Mouse (Mus musculus) forebrain, embryonic 15.5 days (tissue): Measurements from ENCODE around the gene 1300017J02Rik. TPM values are rescaled to one million over a fixed set of nuclear protein-coding genes. Genes with fewer than 3 reads are reported as not detected.

Experiments used
- ATAC-seq: fragments of 200-750 bp; cut with Nextera tagmentation; replicated peaks from 2 replicates; pipeline ENCODE4 v1.8.0; 2017; ENCODE audit warnings: mild to moderate bottlenecking, moderate TSS enrichment, moderate library complexity
- H3K27ac ChIP-seq: fragments of 300-500 bp; sonication (generic); replicated peaks from 2 replicates; pipeline ENCODE4 v1.5.1; 2015; ENCODE audit warnings: mild to moderate bottlenecking, inconsistent platforms
- H3K27me3 ChIP-seq: fragments of 300-500 bp; sonication (generic); 2 replicates; pipeline ENCODE4 v1.6.1; 2015; ENCODE audit warnings: inconsistent platforms
- H3K36me3 ChIP-seq: fragments of 300-500 bp; sonication (generic); 2 replicates; pipeline ENCODE4 v1.6.1; 2015; ENCODE audit warnings: mild to moderate bottlenecking, inconsistent platforms
- H3K4me1 ChIP-seq: fragments of 300-500 bp; sonication (generic); 2 replicates; pipeline ENCODE4 v1.6.1; 2015; ENCODE audit warnings: inconsistent platforms
- H3K4me2 ChIP-seq: fragments of 300-500 bp; sonication (generic); replicated peaks from 2 replicates; pipeline ENCODE4 v1.6.1; 2015; ENCODE audit warnings: mild to moderate bottlenecking, inconsistent platforms
- H3K4me3 ChIP-seq: fragments of 300-500 bp; sonication (generic); 2 replicates; pipeline ENCODE4 v1.5.1; 2015; ENCODE audit warnings: mild to moderate bottlenecking, inconsistent platforms
- H3K9ac ChIP-seq: fragments of 300-500 bp; sonication (generic); replicated peaks from 2 replicates; pipeline ENCODE4 v1.6.1; 2015; ENCODE audit warnings: mild to moderate bottlenecking, inconsistent platforms
- H3K9me3 ChIP-seq: fragments of 300-500 bp; sonication (generic); 2 replicates; pipeline ENCODE4 v1.6.1; 2016; ENCODE audit warnings: inconsistent platforms
- WGBS: fragments of 180-500 bp; shearing (Covaris S2); methylation state at CpG from one replicate; pipeline ENCODE4 v1.1.7; 2015; ENCODE audit warnings: mixed read lengths; 5-methylcytosine and 5-hydroxymethylcytosine counted together
- polyA plus RNA-seq: library from polyadenylated mRNA; unstranded; fragments of >200 nt; fragmentation: Nextera tagmentation; extraction: Ambion mirVana; gene quantifications from 2 replicates; pipeline ENCODE4 v1.2.1, GENCODE M21; 2015

1300017J02Rik gene
- polyA plus RNA-seq, 1 experiment from 2014 or later = 1.6 TPM

DNA sequence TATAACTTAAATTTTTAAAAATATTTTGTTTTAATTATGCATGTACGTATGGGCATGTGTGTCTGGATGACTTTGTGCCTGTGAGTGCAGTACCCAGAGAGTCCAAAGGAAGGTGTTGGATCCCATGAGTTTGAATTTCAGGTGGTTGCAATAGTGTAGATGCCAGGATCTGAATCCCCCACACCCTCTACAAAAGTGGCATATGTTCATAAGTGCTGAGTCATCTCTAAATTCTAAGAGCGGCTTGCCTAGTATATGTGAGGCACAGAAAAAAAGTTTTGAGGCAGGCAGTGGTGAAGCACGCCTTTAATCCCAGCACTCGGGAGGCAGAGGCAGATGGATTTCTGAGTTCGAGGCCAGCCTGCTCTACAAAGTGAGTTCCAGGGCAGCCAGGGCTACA lies 99.1 kb downstream of the 1300017J02Rik start:
- ATAC-seq = no peak
- 85% methylated on average over 5 of the region's 5 CpGs for WGBS

GRCm38 (mm10) chr9:103201561-103202260 lies 103.2 kb downstream of the 1300017J02Rik start, which contains the start of gene Srprb:
Gene Srprb, minus strand, starts transcription at chr9:103202137.
- Histone ChIP-seq H3K27ac (peak within 1 kb of the TSS; percentile 82), H3K4me2 (peak within 1 kb of the TSS; percentile 66), H3K9me3 (no peaks in the 10 kb centered on the region), H3K4me3 (peak within 1 kb of the TSS; percentile 91), H3K4me1 (peaks cover 7% of the 10 kb centered on the region), H3K9ac (peak within 1 kb of the TSS; percentile 78), H3K36me3 (peaks cover 15% of the 10 kb centered on the region), H3K27me3 (no peaks in the 10 kb centered on the region)
- ATAC-seq = peak; percentile 99
- under 1% methylated on average over 45 of the region's 45 CpGs for WGBS

More for the DNA sequence above, 99.1 kb downstream of the 1300017J02Rik start:
- Histone ChIP-seq H3K27ac (no peak overlapping the region), H3K9me3 (no peaks in the 10 kb centered on the region), H3K36me3 (no peaks in the 10 kb centered on the region), H3K4me2 (no peak overlapping the region), H3K9ac (no peak overlapping the region), H3K27me3 (no peaks in the 10 kb centered on the region), H3K4me1 (peaks cover 11% of the 10 kb centered on the region), H3K4me3 (no peak overlapping the region)

Other genes starting within 250 kb of the 1300017J02Rik start
- 62.3 and 63.3 TPM in 2 replicates for gene Rab6b, start 193.3 kb downstream of the 1300017J02Rik start, polyA plus RNA-seq
- 48.8 and 49.1 TPM in 2 replicates for gene Srprb, start 102.9 kb downstream of the 1300017J02Rik start, polyA plus RNA-seq
- gene Gm20425, start 74.8 kb downstream of the 1300017J02Rik start, polyA plus RNA-seq = 4.6 and 4.7 TPM in 2 replicates
- gene Trf, start 74.6 kb downstream of the 1300017J02Rik start, polyA plus RNA-seq = 25.5 and 25.7 TPM in 2 replicates
- gene Topbp1, start 133 bp upstream of the 1300017J02Rik start, polyA plus RNA-seq = 38.4 and 38.5 TPM in 2 replicates
- gene Cdv3, start 60.8 kb upstream of the 1300017J02Rik start, polyA plus RNA-seq = 74.1 and 92.1 TPM in 2 replicates
- gene Bfsp2, start 175.3 kb upstream of the 1300017J02Rik start, polyA plus RNA-seq = 2.0 and 2.3 TPM in 2 replicates